Mouse (Mus musculus): ENCODE measurements around the gene Il31. TPM values are rescaled to one million over a fixed set of nuclear protein-coding genes. Genes with fewer than 3 reads are reported as not detected.

The Il31 gene
- polyA plus RNA-seq, 1 experiment from 2014 or later = not detected

DNA sequence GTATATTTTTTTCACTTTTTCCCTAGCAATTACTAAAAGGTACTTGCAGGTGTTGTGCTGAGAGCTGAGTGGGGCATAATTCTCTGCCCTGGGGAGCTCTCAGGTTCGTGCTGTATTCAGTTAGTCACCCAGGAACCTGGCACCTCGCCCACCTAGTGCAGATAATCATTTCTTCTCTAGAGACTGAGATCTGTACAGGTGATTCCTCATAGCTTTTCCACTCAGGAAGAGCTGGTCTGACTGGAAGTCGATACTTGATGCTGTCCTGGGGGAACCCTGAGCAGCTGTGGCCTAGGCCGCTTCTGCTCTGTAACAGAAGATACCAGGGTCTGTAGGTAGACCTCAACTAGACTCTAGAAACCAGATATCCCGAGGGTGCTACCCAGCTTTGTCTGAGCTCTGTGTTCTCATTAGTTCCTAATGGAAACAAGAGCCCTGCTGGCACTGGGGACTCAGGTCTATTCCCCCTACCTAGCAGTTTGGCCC is 44.4 kb downstream of the Il31 start:
- peaks cover 65% of the 10 kb centered on the region for H3K36me3 ChIP-seq
- 87% methylated on average over 5 of the region's 5 CpGs for WGBS

DNA sequence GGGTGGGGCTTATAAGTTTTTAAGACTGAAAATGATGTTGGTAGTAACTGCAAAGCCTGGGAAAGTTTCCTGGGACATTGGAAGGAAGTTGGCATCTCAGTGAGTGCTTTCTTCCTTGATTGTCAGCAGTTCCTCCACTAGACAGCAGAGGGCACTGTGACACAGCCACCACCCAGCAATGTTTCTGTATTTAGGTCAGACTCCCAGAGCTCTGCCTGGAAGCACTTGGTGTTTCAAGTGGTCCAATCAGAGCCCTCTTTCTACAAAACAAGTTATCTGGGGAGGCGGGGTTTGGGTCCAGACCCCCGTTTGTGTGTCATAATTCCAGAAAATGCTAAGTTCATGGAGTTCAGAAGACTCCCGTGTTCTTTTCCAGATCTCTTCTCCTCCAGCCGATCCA is 45.2 kb downstream of the Il31 start:
- Histone ChIP-seq H3K27ac (no peak overlapping the region), H3K4me3 (no peak overlapping the region), H3K27me3 (ENCODE audit: insufficient read depth, poor library complexity, severe bottlenecking) (no peaks in the 10 kb centered on the region), H3K4me1 (peaks cover 4% of the 10 kb centered on the region), H3K9me3 (no peaks in the 10 kb centered on the region), H3K36me3 (peaks cover 57% of the 10 kb centered on the region)
- 44% methylated on average over 4 of the region's 4 CpGs for WGBS
- DNase-seq (ENCODE audit: low spot score) = peak; percentile 81

More for the DNA sequence above, 44.4 kb downstream of the Il31 start:
- Histone ChIP-seq H3K4me1 (no peaks in the 10 kb centered on the region), H3K9me3 (no peaks in the 10 kb centered on the region), H3K27ac (no peak overlapping the region), H3K27me3 (ENCODE audit: insufficient read depth, poor library complexity, severe bottlenecking) (no peaks in the 10 kb centered on the region), H3K4me3 (no peak overlapping the region)
- DNase-seq (ENCODE audit: low spot score) = no peak

DNA sequence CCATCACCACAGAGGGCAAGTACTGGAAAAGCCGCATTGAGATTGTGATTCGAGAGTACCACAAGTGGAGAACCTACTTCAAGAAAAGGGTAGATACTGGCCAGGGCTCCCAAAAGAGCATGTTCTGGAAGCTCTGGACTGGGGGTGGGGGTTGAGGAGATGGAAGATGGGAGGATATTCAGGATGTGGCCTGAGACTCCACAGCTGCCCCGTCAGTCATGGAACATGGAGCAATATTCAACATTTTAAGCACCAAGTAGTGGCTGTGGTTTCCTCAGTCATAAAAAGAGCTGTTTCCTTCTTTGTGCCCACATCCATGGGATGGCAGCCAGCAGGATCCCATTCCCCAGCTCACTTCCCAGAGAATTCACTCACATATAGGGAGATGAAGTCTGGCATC is 47.0 kb downstream of the Il31 start:
- WGBS = 85% methylated on average over 3 of the region's 3 CpGs
- no peaks in the 10 kb centered on the region for H3K9me3 ChIP-seq
- H3K27ac ChIP-seq = no peak overlapping the region
- H3K4me3 ChIP-seq = no peak overlapping the region
- peaks cover 21% of the 10 kb centered on the region for H3K4me1 ChIP-seq
- H3K36me3 ChIP-seq = peaks cover 45% of the 10 kb centered on the region
- no peak for DNase-seq (ENCODE audit: low spot score)
- no peaks in the 10 kb centered on the region for H3K27me3 ChIP-seq (ENCODE audit: insufficient read depth, poor library complexity, severe bottlenecking)

DNA sequence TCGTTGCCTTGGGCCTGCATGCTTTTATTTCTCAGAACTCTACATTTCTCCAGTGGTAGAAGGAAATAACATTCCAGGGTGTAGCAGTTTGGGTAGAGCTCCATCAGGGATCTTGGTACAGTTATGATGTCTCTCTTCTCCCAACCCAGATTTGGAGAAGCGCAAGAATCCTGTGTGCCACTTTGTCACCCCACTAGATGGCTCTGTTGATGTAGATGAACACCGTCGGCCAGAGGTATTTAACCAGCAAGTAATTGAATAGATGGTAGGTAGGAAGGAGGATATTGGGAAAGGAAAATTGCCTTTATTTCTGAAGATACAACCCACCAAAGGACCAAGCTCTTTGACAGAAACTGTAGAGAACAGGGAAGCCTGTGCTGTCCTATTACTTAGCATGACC is 48.6 kb downstream of the Il31 start:
- peaks cover 35% of the 10 kb centered on the region for H3K36me3 ChIP-seq
- no peak overlapping the region for H3K4me3 ChIP-seq
- H3K27me3 ChIP-seq (ENCODE audit: insufficient read depth, poor library complexity, severe bottlenecking) = no peaks in the 10 kb centered on the region
- H3K9me3 ChIP-seq = no peaks in the 10 kb centered on the region
- DNase-seq (ENCODE audit: low spot score) = no peak
- H3K27ac ChIP-seq = no peak overlapping the region
- peaks cover 31% of the 10 kb centered on the region for H3K4me1 ChIP-seq
- 68% methylated on average over 4 of the region's 4 CpGs for WGBS

DNA sequence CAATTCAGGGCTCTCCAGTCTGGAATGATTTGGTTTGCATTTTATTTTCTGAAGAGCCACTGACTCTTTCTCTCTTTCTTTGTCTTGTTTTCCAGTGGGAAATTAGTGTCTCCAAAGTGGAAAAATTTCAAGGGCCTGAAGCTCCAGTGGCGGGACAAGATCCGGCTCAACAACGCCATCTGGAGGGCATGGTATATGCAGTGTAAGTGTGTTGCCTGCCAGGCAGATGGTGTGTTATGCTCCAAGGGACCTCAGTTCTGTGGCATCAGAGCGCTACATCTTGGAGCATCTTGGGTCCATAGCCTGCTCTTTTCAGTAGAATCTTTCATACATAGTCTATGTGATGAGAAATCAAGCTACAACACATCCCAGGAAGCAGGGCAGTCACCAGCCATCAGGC is 49.3 kb downstream of the Il31 start:
- Histone ChIP-seq H3K4me3 (no peak overlapping the region), H3K4me1 (peaks cover 32% of the 10 kb centered on the region), H3K36me3 (peaks cover 28% of the 10 kb centered on the region), H3K27me3 (ENCODE audit: insufficient read depth, poor library complexity, severe bottlenecking) (no peaks in the 10 kb centered on the region), H3K27ac (no peak overlapping the region), H3K9me3 (no peaks in the 10 kb centered on the region)
- DNase-seq (ENCODE audit: low spot score) = no peak
- 78% methylated on average over 4 of the region's 4 CpGs for WGBS

DNA sequence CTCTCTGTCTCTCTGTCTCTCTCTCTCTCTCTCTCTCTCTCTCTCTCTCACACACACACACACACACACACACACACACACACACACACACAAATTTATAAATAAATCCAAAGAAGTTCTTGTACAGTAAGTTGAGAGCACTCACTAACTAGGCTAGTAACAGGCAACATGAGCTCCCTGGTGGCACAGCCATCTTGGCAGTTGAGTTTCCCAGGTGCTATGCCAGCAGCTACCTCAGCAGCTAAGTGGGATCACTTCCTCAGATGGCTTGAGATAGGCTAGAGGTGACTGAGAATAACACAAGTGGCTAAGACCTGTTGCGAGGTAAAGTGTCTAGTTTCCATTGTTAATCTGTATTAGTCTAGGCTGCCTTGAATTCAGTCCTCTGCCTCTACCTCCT is 50.0 kb downstream of the Il31 start:
- no peak for DNase-seq (ENCODE audit: low spot score)
- Histone ChIP-seq H3K4me3 (no peak overlapping the region), H3K4me1 (peaks cover 32% of the 10 kb centered on the region), H3K27me3 (ENCODE audit: insufficient read depth, poor library complexity, severe bottlenecking) (no peaks in the 10 kb centered on the region), H3K9me3 (no peaks in the 10 kb centered on the region), H3K36me3 (peaks cover 22% of the 10 kb centered on the region), H3K27ac (no peak overlapping the region)
- WGBS = 77% methylated on average over 1 of the region's 1 CpGs

DNA sequence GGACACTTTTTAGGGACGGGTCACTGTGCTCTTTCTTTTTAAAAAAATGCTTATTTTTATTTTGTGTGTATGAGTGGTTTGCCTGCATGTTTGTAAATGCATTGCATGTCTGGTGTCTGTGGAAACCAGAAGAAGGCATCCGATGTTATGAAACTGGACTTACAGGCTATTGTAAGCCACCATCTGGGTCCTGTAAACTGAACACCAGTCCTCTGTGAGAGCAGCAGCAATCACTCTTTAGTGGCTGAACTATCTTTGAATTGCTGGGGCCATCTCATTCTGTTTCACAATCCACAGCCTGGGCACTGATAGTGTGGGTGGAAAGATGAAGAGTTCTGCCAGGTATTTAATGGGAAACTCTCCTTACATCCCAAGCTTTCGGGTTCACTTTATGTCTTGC is 50.9 kb downstream of the Il31 start:
- Histone ChIP-seq H3K27ac (no peak overlapping the region), H3K4me3 (no peak overlapping the region), H3K27me3 (ENCODE audit: insufficient read depth, poor library complexity, severe bottlenecking) (no peaks in the 10 kb centered on the region), H3K4me1 (peaks cover 32% of the 10 kb centered on the region), H3K36me3 (peaks cover 16% of the 10 kb centered on the region), H3K9me3 (no peaks in the 10 kb centered on the region)
- WGBS = 74% methylated on average over 3 of the region's 3 CpGs
- no peak for DNase-seq (ENCODE audit: low spot score)

DNA sequence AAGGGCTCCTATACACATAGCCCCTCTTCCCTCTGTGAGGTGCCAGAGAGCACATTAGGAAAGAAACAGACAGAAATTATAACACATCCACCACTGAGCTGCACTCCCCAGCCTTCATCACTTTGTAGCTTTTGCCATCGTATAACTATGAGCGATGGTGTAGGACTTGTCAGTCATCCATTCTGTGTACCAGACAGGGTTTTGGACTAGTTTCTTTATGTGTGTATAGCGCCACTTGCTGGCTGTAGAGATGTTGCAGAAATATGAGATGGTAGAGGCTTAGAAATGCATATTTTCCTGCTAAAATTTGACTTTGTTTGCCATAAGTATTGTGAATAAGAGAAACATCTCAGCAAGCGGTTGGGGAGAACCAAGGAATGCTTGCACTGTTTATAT is 52.5 kb downstream of the Il31 start:
- DNase-seq (ENCODE audit: low spot score) = no peak
- Histone ChIP-seq H3K27me3 (ENCODE audit: insufficient read depth, poor library complexity, severe bottlenecking) (no peaks in the 10 kb centered on the region), H3K27ac (no peak overlapping the region), H3K4me3 (no peak overlapping the region), H3K9me3 (no peaks in the 10 kb centered on the region), H3K36me3 (peaks cover under 1% of the 10 kb centered on the region; the same call in 1 of the 2 replicates), H3K4me1 (peaks cover 40% of the 10 kb centered on the region)
- WGBS = 50% methylated on average over 4 of the region's 4 CpGs

DNA sequence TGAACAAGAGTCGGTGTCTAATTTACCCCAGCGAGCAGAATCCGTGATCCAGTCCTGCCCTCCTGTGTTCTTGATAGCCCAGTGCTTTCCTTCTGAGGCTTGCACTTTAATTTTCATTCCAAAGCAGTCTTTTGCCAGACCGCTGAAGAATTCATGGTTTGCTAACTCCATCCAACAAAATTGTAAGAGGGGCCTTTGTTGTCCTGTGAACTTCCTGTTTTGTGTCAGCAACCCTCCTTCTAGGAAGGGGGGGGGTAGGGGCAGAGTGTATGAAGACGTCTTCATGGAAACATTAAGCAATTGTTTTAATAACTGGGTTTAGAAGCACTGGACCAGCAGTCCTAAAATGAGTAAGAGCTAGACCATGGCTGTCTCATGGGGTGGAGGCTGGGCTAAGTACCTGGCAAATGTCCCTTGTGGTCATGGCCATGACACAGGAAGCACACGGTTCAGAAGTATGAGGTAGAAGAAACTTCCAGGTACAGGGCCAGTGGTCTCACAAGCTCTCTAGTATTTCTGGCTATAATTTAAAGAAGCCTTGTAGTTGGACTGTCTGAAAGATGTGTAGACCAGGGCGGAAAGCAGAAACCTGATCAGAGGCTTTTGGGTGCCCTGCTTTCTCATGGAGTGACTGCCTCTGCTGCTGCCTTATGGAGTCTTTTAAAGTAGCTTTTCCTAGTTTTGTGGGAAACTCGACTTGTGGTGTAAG is 53.1 kb downstream of the Il31 start:
- Histone ChIP-seq H3K27ac (peak overlapping the region; percentile 47; the same call in 1 of the 2 replicates), H3K4me3 (no peak overlapping the region), H3K4me1 (peaks cover 41% of the 10 kb centered on the region), H3K36me3 (no peaks in the 10 kb centered on the region), H3K27me3 (ENCODE audit: insufficient read depth, poor library complexity, severe bottlenecking) (no peaks in the 10 kb centered on the region), H3K9me3 (no peaks in the 10 kb centered on the region)
- 72% methylated on average over 8 of the region's 8 CpGs for WGBS
- no peak for DNase-seq (ENCODE audit: low spot score)

DNA sequence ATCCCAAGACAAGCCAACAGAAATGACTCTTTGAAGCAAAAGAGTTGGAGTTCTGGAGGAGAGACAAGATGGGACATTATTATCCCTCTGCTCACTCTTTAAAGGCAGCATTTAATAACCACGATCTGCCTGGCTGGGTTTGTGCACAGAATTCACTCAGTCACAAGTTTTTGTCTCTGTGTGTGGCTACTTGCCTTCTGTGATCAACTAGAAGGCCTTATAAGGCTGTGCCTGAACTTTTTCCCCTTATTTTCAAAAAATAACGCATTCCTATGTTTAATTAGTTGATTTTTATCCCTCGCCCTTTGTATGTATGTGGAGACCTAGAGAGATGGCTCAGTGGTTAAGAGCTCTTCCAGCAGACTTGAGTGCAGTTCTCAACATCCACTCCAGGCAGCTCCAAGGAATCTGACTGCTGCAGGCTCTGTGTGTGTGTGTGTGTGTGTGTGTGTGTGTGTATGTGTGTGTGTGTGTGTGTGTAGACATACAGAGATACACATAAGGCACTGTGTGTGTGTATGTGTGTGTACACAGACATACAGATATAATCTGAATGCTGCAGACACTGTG is 56.9 kb downstream of the Il31 start:
- Histone ChIP-seq H3K4me1 (peaks cover 20% of the 10 kb centered on the region), H3K9me3 (no peaks in the 10 kb centered on the region), H3K27me3 (ENCODE audit: insufficient read depth, poor library complexity, severe bottlenecking) (no peaks in the 10 kb centered on the region), H3K4me3 (no peak overlapping the region), H3K36me3 (no peaks in the 10 kb centered on the region), H3K27ac (no peak overlapping the region)
- DNase-seq (ENCODE audit: low spot score) = no peak
- whole genome bisulfite sequencing = 82% methylated on average over 3 of the region's 3 CpGs

DNA sequence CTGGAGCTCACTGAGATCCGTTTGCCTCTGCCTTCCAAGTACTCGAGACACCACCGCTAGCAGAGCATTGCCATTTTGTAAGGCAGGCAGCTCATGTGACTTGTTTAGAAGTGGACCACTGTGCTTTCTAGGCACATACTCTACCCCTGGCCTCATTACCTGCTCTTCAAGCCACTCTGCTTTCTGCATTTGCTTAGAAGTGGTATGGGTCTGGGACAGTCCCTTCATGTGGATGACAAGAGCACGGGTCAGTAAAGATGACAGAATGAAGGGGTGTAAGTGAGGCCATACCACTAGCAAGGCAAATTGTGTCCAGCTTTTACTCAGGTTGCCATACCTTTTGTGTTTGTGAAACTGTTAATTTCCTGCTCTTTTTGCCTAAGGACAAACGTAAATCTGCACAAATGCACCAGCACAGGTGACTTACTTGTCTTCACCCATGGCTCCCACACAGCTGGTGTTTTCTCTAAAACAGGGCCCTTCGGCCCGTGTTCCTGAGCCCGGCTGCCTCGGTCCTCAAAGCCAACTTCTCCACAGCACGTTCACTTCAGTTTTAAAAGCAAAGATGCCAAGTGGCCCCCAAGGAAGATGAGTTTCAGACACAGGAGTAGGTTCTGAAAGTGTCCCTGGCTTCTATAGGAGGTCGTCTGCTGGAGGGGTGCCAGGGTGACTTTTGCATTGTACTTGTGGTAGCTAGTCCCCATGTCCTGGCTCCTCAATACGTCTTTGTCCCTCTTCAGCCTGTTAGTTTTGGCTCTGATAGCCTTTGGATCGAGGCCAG is 57.6 kb downstream of the Il31 start:
- peaks cover 3% of the 10 kb centered on the region for H3K36me3 ChIP-seq
- H3K27ac ChIP-seq = no peak overlapping the region
- no peaks in the 10 kb centered on the region for H3K27me3 ChIP-seq (ENCODE audit: insufficient read depth, poor library complexity, severe bottlenecking)
- H3K9me3 ChIP-seq = no peaks in the 10 kb centered on the region
- 78% methylated on average over 13 of the region's 13 CpGs for WGBS
- H3K4me1 ChIP-seq = peaks cover 19% of the 10 kb centered on the region
- H3K4me3 ChIP-seq = no peak overlapping the region
- DNase-seq (ENCODE audit: low spot score) = no peak

Measured in heart, embryonic 10.5 days (tissue).